Mouse (Mus musculus) cortical plate, adult 2 months (tissue): Measurements from ENCODE around the gene Rpa3. TPM values are rescaled to one million over a fixed set of nuclear protein-coding genes. Genes with fewer than 3 reads are reported as not detected.

Experiments used
- H3K27ac ChIP-seq: fragments of 200-500 bp; 2 replicates; pipeline ENCODE4 v1.5.1; 2012; ENCODE audit warnings: low read length, control low read depth, inconsistent platforms; ENCODE audit not compliant: insufficient read depth
- H3K4me1 ChIP-seq: fragments of 200-500 bp; 2 replicates; pipeline ENCODE4 v1.6.1; 2011; ENCODE audit warnings: low read length; ENCODE audit not compliant: control insufficient read depth, insufficient read depth
- H3K4me3 ChIP-seq: fragments of 200-500 bp; 2 replicates; pipeline ENCODE4 v1.5.1; 2011; ENCODE audit warnings: mild to moderate bottlenecking, low read length, control low read depth; ENCODE audit not compliant: insufficient read depth
- CTCF ChIP-seq: fragments of 200-500 bp; IDR thresholded peaks from 2 replicates; pipeline ENCODE4 v1.5.1; 2011; ENCODE audit warnings: mild to moderate bottlenecking, control low read depth, low read length; ENCODE audit not compliant: insufficient read depth; ENCODE audit errors: extremely low read depth
- POLR2A ChIP-seq: fragments of 200-500 bp; IDR thresholded peaks from 2 replicates; pipeline ENCODE4 v1.6.1; 2011; ENCODE audit warnings: mild to moderate bottlenecking, low read length, control low read depth; ENCODE audit not compliant: insufficient read depth; ENCODE audit errors: extremely low read depth
- polyA plus RNA-seq: library from polyadenylated mRNA; depleted of rRNA; stranded (reverse); fragments of >200 nt; gene quantifications from 2 replicates; pipeline ENCODE4 v1.2.3, GENCODE M21; 2012; rRNA removed

Rpa3 gene
- polyA plus RNA-seq, 1 experiment: 18.7 TPM

GRCm38 (mm10) chr6:8209866-8210186, 49.1 kb downstream of the Rpa3 start:
- no peak for TF ChIP-seq POLR2A
- no peak for TF ChIP-seq CTCF
- peak overlapping the region; percentile 54 for H3K4me3 ChIP-seq
- peak overlapping the region; percentile 97; the same call in 1 of the 2 replicates for H3K27ac ChIP-seq
- H3K4me1 ChIP-seq: no peaks in the 10 kb centered on the region; the same call in 1 of the 2 replicates

- Histone ChIP-seq H3K4me3 (peak within 1 kb of the TSS; percentile 54), H3K27ac (peak within 1 kb of the TSS; percentile 97)
Measured at GRCm38 (mm10) chr6:8209047-8209865, 49.7 kb downstream of the Rpa3 start, which contains the start of gene Mios. TSS of gene Mios (plus strand) at chr6:8209222.

More at GRCm38 (mm10) chr6:8209047-8209865, 49.7 kb downstream of the Rpa3 start, which contains the start of gene Mios:
- no peak for TF ChIP-seq POLR2A
- TF ChIP-seq CTCF: no peak
- no peaks in the 10 kb centered on the region; the same call in 1 of the 2 replicates for H3K4me1 ChIP-seq

Other genes with a start within 250 kb of the Rpa3 start
- 0.77 and 1.1 TPM in 2 replicates for gene Col28a1, start 66.6 kb downstream of the Rpa3 start, polyA plus RNA-seq
- 9.6 and 10.7 TPM in 2 replicates for gene Mios, start 50.0 kb downstream of the Rpa3 start, polyA plus RNA-seq
- 40.2 and 41.3 TPM in 2 replicates for gene Umad1, start 115 bp upstream of the Rpa3 start, polyA plus RNA-seq
- gene Gm45062, start 277 bp upstream of the Rpa3 start, polyA plus RNA-seq: 21.9 and 22.5 TPM in 2 replicates